In the genomic region with DNA sequence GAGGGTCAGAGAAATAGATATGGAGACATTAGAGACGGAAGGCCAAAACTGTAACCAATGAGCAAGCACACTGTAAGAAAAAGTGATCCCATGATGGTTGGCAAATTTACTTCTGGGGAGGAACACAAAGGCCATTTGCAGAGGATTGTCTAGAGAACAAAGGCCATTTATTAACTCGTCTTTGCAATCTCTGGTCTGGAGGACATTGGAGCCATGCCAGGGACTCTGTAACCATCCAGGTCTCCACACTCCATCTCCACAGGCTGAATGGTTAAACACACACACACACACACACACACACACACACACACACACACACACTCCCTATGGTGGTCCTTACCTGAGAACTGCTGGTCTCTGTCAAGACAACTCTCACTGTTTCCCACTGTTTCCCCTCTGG, we compare ENCODE assay signal across 10 mouse cellular contexts.
"Had no signal": no experiment of that assay in that cellular context is flagged by ENCODE, and none has a peak within 500 bp of the region (broad histone marks: within the 10 kb centered on the region; RNA-seq: fewer than 3 reads in every experiment).

No protein-coding gene starts in this region.

- ATAC-seq: intestine, embryonic 15.5 days; liver, embryonic 12.5 days had no signal

- DNase-seq: kidney, adult 11 months; kidney, postnatal 10 days; liver; lung, adult 18-20 months; lung, postnatal 10 days; lung, postnatal 36 days; midbrain, embryonic 14.5 days; thymus, postnatal 25 days had no signal
